Mouse (Mus musculus) hindbrain, embryonic 11.5 days (tissue): ENCODE results near the gene Slc11a2. TPM values are rescaled to one million over a fixed set of nuclear protein-coding genes. Genes with fewer than 3 reads are reported as not detected.

Source experiments
- polyA plus RNA-seq: library from polyadenylated mRNA; unstranded; fragments of >200 nt; fragmentation: Nextera tagmentation; extraction: Ambion mirVana; gene quantifications from 2 replicates; pipeline ENCODE4 v1.2.1, GENCODE M21; 2014

The Slc11a2 gene
- polyA plus RNA-seq, 1 experiment from 2014 or later: 19.1 TPM

Other genes with a start within 250 kb of the Slc11a2 start
- gene Atf1, start 197.3 kb downstream of the Slc11a2 start, polyA plus RNA-seq: 27.7 and 35.5 TPM in 2 replicates
- not detected in 2 replicates for gene Tmprss12, start 144.2 kb downstream of the Slc11a2 start, polyA plus RNA-seq
- gene Mettl7a1, start 120.9 kb downstream of the Slc11a2 start, polyA plus RNA-seq: 3.3 and 3.4 TPM in 2 replicates
- gene Mettl7a3, start 90.1 kb downstream of the Slc11a2 start, polyA plus RNA-seq: 0.08 and 0.19 TPM in 2 replicates
- gene Methig1, start 71.9 kb downstream of the Slc11a2 start, polyA plus RNA-seq: 0.19 TPM in 1 of 2 replicates, not detected in the other
- not detected in 2 replicates for gene Mettl7a2, start 71.9 kb downstream of the Slc11a2 start, polyA plus RNA-seq
- gene Higd1c, start 60.5 kb downstream of the Slc11a2 start, polyA plus RNA-seq: not detected in 2 replicates
- gene Gm5475, start 2.9 kb downstream of the Slc11a2 start, polyA plus RNA-seq: not detected in 2 replicates
- 39.0 and 48.6 TPM in 2 replicates for gene Letmd1, start 44.0 kb upstream of the Slc11a2 start, polyA plus RNA-seq
- gene Csrnp2, start 70.4 kb upstream of the Slc11a2 start, polyA plus RNA-seq: 21.8 and 26.1 TPM in 2 replicates
- gene Tfcp2, start 126.9 kb upstream of the Slc11a2 start, polyA plus RNA-seq: 28.4 and 29.8 TPM in 2 replicates
- 15.7 and 16.2 TPM in 2 replicates for gene Pou6f1, start 174.9 kb upstream of the Slc11a2 start, polyA plus RNA-seq
- gene Dazap2, start 190.3 kb upstream of the Slc11a2 start, polyA plus RNA-seq: 256 and 266 TPM in 2 replicates
- gene Smagp, start 211.9 kb upstream of the Slc11a2 start, polyA plus RNA-seq: 4.1 and 5.5 TPM in 2 replicates
- gene Bin2, start 244.5 kb upstream of the Slc11a2 start, polyA plus RNA-seq: 4.0 and 5.5 TPM in 2 replicates